ENCODE assay signal across 28 mouse cellular contexts in genomic region chr6:40544690-40545089, GRCm38 (mm10). TPM values are rescaled to one million over a fixed set of nuclear protein-coding genes. Genes with fewer than 3 reads are reported as not detected.
"Had no signal": no experiment of that assay in that cellular context is flagged by ENCODE, and none has a peak within 500 bp of the region (broad histone marks: within the 10 kb centered on the region; RNA-seq: fewer than 3 reads in every experiment).

No protein-coding gene starts in this region.

- DNase-seq: liver, postnatal 0 days; lung, adult 2 months; lung, postnatal 14 days; lung, postnatal 36 days; retina, postnatal 1 day; right cerebral cortex, adult 18-20 months; right cerebral cortex, postnatal 25 days; right cerebral cortex, postnatal 4 days; spleen, adult 18-20 months; thymus, adult 18-20 months; thymus, postnatal 14 days; thymus, postnatal 36 days had no signal

- H3K27ac ChIP-seq: lung, embryonic 15.5 days; macrophage; midbrain, embryonic 13.5 days; midbrain, embryonic 15.5 days; neural tube, embryonic 12.5 days had no signal

- H3K9ac ChIP-seq: liver, postnatal 0 days; lung, embryonic 15.5 days; midbrain, embryonic 13.5 days; midbrain, embryonic 15.5 days; neural tube, embryonic 12.5 days had no signal

- ATAC-seq: liver, postnatal 0 days; lung, postnatal 0 days; midbrain, embryonic 13.5 days; midbrain, embryonic 15.5 days had no signal

- H3K9me3 ChIP-seq: lung, embryonic 15.5 days; megakaryocyte, embryonic 14.5 days; midbrain, embryonic 13.5 days; midbrain, embryonic 15.5 days; neural tube, embryonic 12.5 days had no signal

- H3K4me1 ChIP-seq: lung, embryonic 15.5 days; megakaryocyte, embryonic 14.5 days; midbrain, embryonic 13.5 days; midbrain, embryonic 15.5 days; neural tube, embryonic 12.5 days had no signal

- H3K4me2 ChIP-seq: lung, embryonic 15.5 days; midbrain, embryonic 11.5 days; midbrain, embryonic 13.5 days; midbrain, embryonic 15.5 days; neural tube, embryonic 12.5 days had no signal

- H3K36me3 ChIP-seq: lung, embryonic 15.5 days; midbrain, embryonic 13.5 days; midbrain, embryonic 15.5 days; neural tube, embryonic 12.5 days had no signal

- H3K4me3 ChIP-seq: lung, embryonic 15.5 days; megakaryocyte, embryonic 14.5 days; midbrain, embryonic 13.5 days; midbrain, embryonic 15.5 days; neural tube, embryonic 12.5 days had no signal

- H3K27me3 ChIP-seq: lung, embryonic 15.5 days; megakaryocyte, embryonic 14.5 days; midbrain, embryonic 13.5 days; midbrain, embryonic 15.5 days; neural tube, embryonic 12.5 days had no signal

RNA-seq across cellular contexts. Expression of gene Olfr461, which starts 10.2 kb away (rescaled TPM):
- total RNA-seq: midbrain, postnatal 0 days; monocyte, adult 5-6 weeks; neutrophil, adult 5-6 weeks had no signal
- polyA plus RNA-seq: liver, postnatal 0 days; lung, adult 2 months; lung, embryonic 15.5 days; lung, postnatal 0 days; macrophage; midbrain, postnatal 0 days; neural tube, embryonic 12.5 days; small intestine, adult 2 months; thymus, postnatal 0 days had no signal

RNA-seq across cellular contexts. Expression of gene Olfr460, which starts 24.6 kb away (rescaled TPM):
- total RNA-seq: midbrain, postnatal 0 days; neutrophil, adult 5-6 weeks had no signal
- polyA plus RNA-seq: liver, postnatal 0 days; lung, adult 2 months; lung, embryonic 15.5 days; lung, postnatal 0 days; macrophage; midbrain, embryonic 11.5 days; midbrain, embryonic 13.5 days; midbrain, embryonic 15.5 days; midbrain, postnatal 0 days; neural tube, embryonic 12.5 days; small intestine, adult 2 months; stomach, embryonic 14.5 days; stomach, embryonic 16.5 days; thymus, postnatal 0 days had no signal

RNA-seq across cellular contexts. Expression of gene Prss37, which starts 25.4 kb away (rescaled TPM):
- total RNA-seq: midbrain, postnatal 0 days; monocyte, adult 5-6 weeks; neutrophil, adult 5-6 weeks had no signal
- polyA plus RNA-seq: liver, postnatal 0 days; lung, adult 2 months; lung, embryonic 15.5 days; lung, postnatal 0 days; macrophage; midbrain, embryonic 11.5 days; midbrain, embryonic 13.5 days; midbrain, embryonic 15.5 days; midbrain, postnatal 0 days; neural tube, embryonic 12.5 days; neural tube, embryonic 14.5 days; small intestine, adult 2 months; stomach, embryonic 14.5 days; stomach, embryonic 16.5 days; thymus, postnatal 0 days had no signal

RNA-seq across cellular contexts. Expression of gene Clec5a, which starts 40.9 kb away (rescaled TPM):
- total RNA-seq: midbrain, postnatal 0 days had no signal

RNA-seq across cellular contexts. Expression of gene Tas2r108, which starts 51.4 kb away (rescaled TPM):
- total RNA-seq: monocyte, adult 5-6 weeks; neutrophil, adult 5-6 weeks had no signal
- polyA plus RNA-seq: liver, postnatal 0 days; lung, adult 2 months; lung, embryonic 15.5 days; lung, postnatal 0 days; macrophage; midbrain, embryonic 13.5 days; midbrain, embryonic 15.5 days; midbrain, postnatal 0 days; neural tube, embryonic 12.5 days; small intestine, adult 2 months; stomach, embryonic 16.5 days had no signal
